In genomic region chr3:115745088-115745487, GRCm38 (mm10) we compare ENCODE assay signal across 20 mouse cellular contexts.
"Had no signal": no experiment of that assay in that cellular context is flagged by ENCODE, and none has a peak within 500 bp of the region (broad histone marks: within the 10 kb centered on the region; RNA-seq: fewer than 3 reads in every experiment).

No protein-coding gene starts in this region.

- H3K27ac ChIP-seq: kidney, embryonic 15.5 days; left cerebral cortex, adult 2 months; liver, embryonic 13.5 days; macrophage; stomach, embryonic 15.5 days had no signal

- H3K4me3 ChIP-seq: kidney, embryonic 15.5 days; left cerebral cortex, adult 2 months; liver, embryonic 13.5 days; stomach, embryonic 15.5 days had no signal

- H3K4me2 ChIP-seq: kidney, embryonic 15.5 days; liver, embryonic 13.5 days; midbrain, embryonic 11.5 days; stomach, embryonic 15.5 days had no signal

- H3K9me3 ChIP-seq: kidney, embryonic 15.5 days; liver, embryonic 13.5 days; stomach, embryonic 15.5 days had no signal

- DNase-seq: kidney, adult 8-10 months; kidney, postnatal 10 days; kidney, postnatal 36 days; layer of hippocampus, postnatal 36 days; liver, embryonic 13.5 days; lung, adult 2 months; lung, postnatal 14 days; midbrain, embryonic 14.5 days; right cerebral cortex, adult 18-20 months; right cerebral cortex, postnatal 14 days; right cerebral cortex, postnatal 4 days; spleen, adult 18-20 months; thymus, adult 2 months; thymus, postnatal 14 days; thymus, postnatal 4 days had no signal

- H3K36me3 ChIP-seq: kidney, embryonic 15.5 days; liver, embryonic 13.5 days; stomach, embryonic 15.5 days had no signal

- H3K4me1 ChIP-seq: kidney, embryonic 15.5 days; stomach, embryonic 15.5 days had no signal

- H3K27me3 ChIP-seq: kidney, embryonic 15.5 days; liver, embryonic 13.5 days; stomach, embryonic 15.5 days had no signal

- H3K9ac ChIP-seq: kidney, embryonic 15.5 days; liver, embryonic 13.5 days; stomach, embryonic 15.5 days had no signal
